Mouse (Mus musculus): ENCODE results near the gene Itga2. TPM values are rescaled to one million over a fixed set of nuclear protein-coding genes. Genes with fewer than 3 reads are reported as not detected.

The Itga2 gene
- polyA plus RNA-seq, 1 experiment from 2014 or later, result 2.8 TPM

GRCm38 (mm10) chr13:114840545-114840944, 91.4 kb downstream of the Itga2 start:
- no peak overlapping the region for H3K27ac ChIP-seq
- no peak overlapping the region for H3K4me3 ChIP-seq
- ATAC-seq (ENCODE audit: insufficient number of reproducible peaks, insufficient read depth, low FRiP score, low TSS enrichment), result no peak
- no peaks in the 10 kb centered on the region for H3K27me3 ChIP-seq
- no peak overlapping the region for H3K4me2 ChIP-seq (replicated peaks)
- H3K4me1 ChIP-seq, result peaks cover 6% of the 10 kb centered on the region; the same call in 1 of the 2 replicates
- H3K9me3 ChIP-seq, result no peaks in the 10 kb centered on the region
- 0 out of 2 replicates have a peak, but pooled peaks cover 3% of the 10 kb centered on the region for H3K36me3 ChIP-seq
- WGBS, result 88% methylated on average over 4 of the region's 4 CpGs
- no peak overlapping the region for H3K9ac ChIP-seq

GRCm38 (mm10) chr13:114839098-114839497, 92.8 kb downstream of the Itga2 start:
- Histone ChIP-seq H3K36me3 (0 out of 2 replicates have a peak, but pooled peaks cover 3% of the 10 kb centered on the region), H3K9me3 (no peaks in the 10 kb centered on the region), H3K27ac (peak overlapping the region; percentile 65), H3K9ac (no peak overlapping the region), H3K4me2 (replicated peaks) (no peak overlapping the region), H3K27me3 (no peaks in the 10 kb centered on the region), H3K4me1 (peaks cover 6% of the 10 kb centered on the region; the same call in 1 of the 2 replicates), H3K4me3 (no peak overlapping the region)
- 0 out of 2 replicates have a peak, but pooled peaks have one; percentile 61 for ATAC-seq (ENCODE audit: insufficient number of reproducible peaks, insufficient read depth, low FRiP score, low TSS enrichment)
- WGBS, result 42% methylated on average over 9 of the region's 9 CpGs

- 0 out of 2 replicates have a peak, but pooled peaks cover 3% of the 10 kb centered on the region for H3K36me3 ChIP-seq
- no peaks in the 10 kb centered on the region for H3K9me3 ChIP-seq
- no peak overlapping the region for H3K4me2 ChIP-seq (replicated peaks)
- H3K9ac ChIP-seq, result no peak overlapping the region
- peaks cover 6% of the 10 kb centered on the region; the same call in 1 of the 2 replicates for H3K4me1 ChIP-seq
- no peak overlapping the region for H3K4me3 ChIP-seq
- no peaks in the 10 kb centered on the region for H3K27me3 ChIP-seq
- no peak for ATAC-seq (ENCODE audit: insufficient number of reproducible peaks, insufficient read depth, low FRiP score, low TSS enrichment)
- H3K27ac ChIP-seq, result peak overlapping the region; percentile 73
- WGBS, result 40% methylated on average over 5 of the region's 5 CpGs
Measured at GRCm38 (mm10) chr13:114838535-114838990, 93.3 kb downstream of the Itga2 start.

- WGBS, result 84% methylated on average over 7 of the region's 7 CpGs
- H3K27me3 ChIP-seq, result no peaks in the 10 kb centered on the region
- peak overlapping the region; percentile 6; the same call in 1 of the 2 replicates for H3K27ac ChIP-seq
- H3K9me3 ChIP-seq, result no peaks in the 10 kb centered on the region
- H3K36me3 ChIP-seq, result 0 out of 2 replicates have a peak, but pooled peaks cover 3% of the 10 kb centered on the region
- H3K4me2 ChIP-seq (replicated peaks), result no peak overlapping the region
- no peak for ATAC-seq (ENCODE audit: insufficient number of reproducible peaks, insufficient read depth, low FRiP score, low TSS enrichment)
- H3K4me1 ChIP-seq, result peaks cover 6% of the 10 kb centered on the region; the same call in 1 of the 2 replicates
- no peak overlapping the region for H3K9ac ChIP-seq
- no peak overlapping the region for H3K4me3 ChIP-seq
Measured at GRCm38 (mm10) chr13:114837061-114837460, 94.8 kb downstream of the Itga2 start.

- Histone ChIP-seq H3K9me3 (no peaks in the 10 kb centered on the region), H3K9ac (no peak overlapping the region), H3K27ac (no peak overlapping the region), H3K36me3 (peaks cover 8% of the 10 kb centered on the region), H3K4me2 (replicated peaks) (no peak overlapping the region), H3K27me3 (no peaks in the 10 kb centered on the region), H3K4me3 (no peak overlapping the region), H3K4me1 (peaks cover 6% of the 10 kb centered on the region; the same call in 1 of the 2 replicates)
- 52% methylated on average over 2 of the region's 2 CpGs for WGBS
- ATAC-seq (ENCODE audit: insufficient number of reproducible peaks, insufficient read depth, low FRiP score, low TSS enrichment), result no peak
Measured at GRCm38 (mm10) chr13:114834580-114834979, 97.3 kb downstream of the Itga2 start.

- no peak overlapping the region for H3K9ac ChIP-seq
- WGBS, result 85% methylated on average over 4 of the region's 4 CpGs
- H3K36me3 ChIP-seq, result peaks cover 13% of the 10 kb centered on the region
- H3K4me2 ChIP-seq (replicated peaks), result no peak overlapping the region
- H3K27me3 ChIP-seq, result no peaks in the 10 kb centered on the region
- no peak overlapping the region for H3K27ac ChIP-seq
- no peak overlapping the region for H3K4me3 ChIP-seq
- no peaks in the 10 kb centered on the region for H3K9me3 ChIP-seq
- ATAC-seq (ENCODE audit: insufficient number of reproducible peaks, insufficient read depth, low FRiP score, low TSS enrichment), result no peak
- H3K4me1 ChIP-seq, result no peaks in the 10 kb centered on the region; the same call in 1 of the 2 replicates
Measured at GRCm38 (mm10) chr13:114833351-114833750, 98.5 kb downstream of the Itga2 start.

- Histone ChIP-seq H3K4me3 (no peak overlapping the region), H3K9me3 (no peaks in the 10 kb centered on the region), H3K4me1 (no peaks in the 10 kb centered on the region; the same call in 1 of the 2 replicates), H3K27ac (no peak overlapping the region), H3K4me2 (replicated peaks) (no peak overlapping the region), H3K36me3 (peaks cover 13% of the 10 kb centered on the region), H3K9ac (no peak overlapping the region), H3K27me3 (no peaks in the 10 kb centered on the region)
- 65% methylated on average over 5 of the region's 5 CpGs for WGBS
- no peak for ATAC-seq (ENCODE audit: insufficient number of reproducible peaks, insufficient read depth, low FRiP score, low TSS enrichment)
Measured at GRCm38 (mm10) chr13:114832761-114833160, 99.1 kb downstream of the Itga2 start.

GRCm38 (mm10) chr13:114831367-114831833, 100.5 kb downstream of the Itga2 start:
- Histone ChIP-seq H3K4me1 (no peaks in the 10 kb centered on the region), H3K27me3 (no peaks in the 10 kb centered on the region), H3K27ac (no peak overlapping the region), H3K36me3 (peaks cover 18% of the 10 kb centered on the region), H3K9ac (no peak overlapping the region), H3K4me3 (no peak overlapping the region), H3K4me2 (replicated peaks) (no peak overlapping the region), H3K9me3 (no peaks in the 10 kb centered on the region)
- ATAC-seq (ENCODE audit: insufficient number of reproducible peaks, insufficient read depth, low FRiP score, low TSS enrichment), result no peak
- 82% methylated on average over 4 of the region's 4 CpGs for WGBS

GRCm38 (mm10) chr13:114825377-114825855, 106.5 kb downstream of the Itga2 start:
- no peaks in the 10 kb centered on the region for H3K4me1 ChIP-seq
- 92% methylated on average over 6 of the region's 6 CpGs for WGBS
- H3K4me3 ChIP-seq, result no peak overlapping the region
- no peak overlapping the region for H3K4me2 ChIP-seq (replicated peaks)
- no peaks in the 10 kb centered on the region for H3K27me3 ChIP-seq
- H3K36me3 ChIP-seq, result peaks cover 26% of the 10 kb centered on the region
- no peak for ATAC-seq (ENCODE audit: insufficient number of reproducible peaks, insufficient read depth, low FRiP score, low TSS enrichment)
- no peak overlapping the region for H3K27ac ChIP-seq
- no peak overlapping the region for H3K9ac ChIP-seq
- H3K9me3 ChIP-seq, result no peaks in the 10 kb centered on the region

- Histone ChIP-seq H3K27ac (no peak overlapping the region), H3K4me3 (no peak overlapping the region), H3K9me3 (no peaks in the 10 kb centered on the region), H3K36me3 (peaks cover 19% of the 10 kb centered on the region), H3K9ac (no peak overlapping the region), H3K27me3 (no peaks in the 10 kb centered on the region), H3K4me1 (no peaks in the 10 kb centered on the region), H3K4me2 (replicated peaks) (no peak overlapping the region)
- 98% methylated on average over 2 of the region's 2 CpGs for WGBS
- no peak for ATAC-seq (ENCODE audit: insufficient number of reproducible peaks, insufficient read depth, low FRiP score, low TSS enrichment)
Measured at GRCm38 (mm10) chr13:114822871-114823270, 109.0 kb downstream of the Itga2 start.

- Histone ChIP-seq H3K27me3 (no peaks in the 10 kb centered on the region), H3K36me3 (peaks cover 3% of the 10 kb centered on the region; the same call in 1 of the 2 replicates), H3K4me2 (replicated peaks) (peak overlapping the region; percentile 64), H3K9ac (peak overlapping the region; percentile 64), H3K27ac (no peak overlapping the region), H3K4me3 (peak overlapping the region; percentile 64), H3K9me3 (no peaks in the 10 kb centered on the region), H3K4me1 (no peaks in the 10 kb centered on the region)
- ATAC-seq (ENCODE audit: insufficient number of reproducible peaks, insufficient read depth, low FRiP score, low TSS enrichment), result no peak
- WGBS, result 21% methylated on average over 9 of the region's 9 CpGs
Measured at GRCm38 (mm10) chr13:114818513-114818912, 113.4 kb downstream of the Itga2 start.

GRCm38 (mm10) chr13:114817751-114818360, 114.0 kb downstream of the Itga2 start, which contains the start of gene Mocs2:
Gene Mocs2 (plus strand): TSS chr13:114818236.
- Histone ChIP-seq H3K4me3 (peak within 1 kb of the TSS; percentile 64), H3K4me1 (no peaks in the 10 kb centered on the region), H3K27ac (no peak within 1 kb of the TSS), H3K36me3 (peaks cover 3% of the 10 kb centered on the region; the same call in 1 of the 2 replicates), H3K4me2 (replicated peaks) (peak within 1 kb of the TSS; percentile 64), H3K27me3 (no peaks in the 10 kb centered on the region), H3K9ac (peak within 1 kb of the TSS; percentile 64), H3K9me3 (no peaks in the 10 kb centered on the region)
- WGBS, result 2% methylated on average over 39 of the region's 39 CpGs
- ATAC-seq (ENCODE audit: insufficient number of reproducible peaks, insufficient read depth, low FRiP score, low TSS enrichment), result peak; percentile 96

Data from embryonic facial prominence, embryonic 12.5 days (tissue).